Mouse (Mus musculus) heart, postnatal 0 days (tissue): ENCODE results near the gene Tnpo2.

ENCODE experiments used
- CTCF ChIP-seq: IDR thresholded peaks from 2 replicates; pipeline ENCODE4 v1.5.1; 2016; ENCODE audit warnings: antibody characterized with exemption, control low read depth, low read depth
- EP300 ChIP-seq: IDR thresholded peaks from 2 replicates; pipeline ENCODE4 v1.6.1; 2016; ENCODE audit warnings: antibody characterized with exemption, low read depth

GRCm38 (mm10) chr8:85027516-85027855, 9.2 kb upstream of the Tnpo2 start:
- no peak for TF ChIP-seq EP300
- no peak for TF ChIP-seq CTCF
